Comparison of ENCODE assay signal across 10 mouse cellular contexts in the genomic region with DNA sequence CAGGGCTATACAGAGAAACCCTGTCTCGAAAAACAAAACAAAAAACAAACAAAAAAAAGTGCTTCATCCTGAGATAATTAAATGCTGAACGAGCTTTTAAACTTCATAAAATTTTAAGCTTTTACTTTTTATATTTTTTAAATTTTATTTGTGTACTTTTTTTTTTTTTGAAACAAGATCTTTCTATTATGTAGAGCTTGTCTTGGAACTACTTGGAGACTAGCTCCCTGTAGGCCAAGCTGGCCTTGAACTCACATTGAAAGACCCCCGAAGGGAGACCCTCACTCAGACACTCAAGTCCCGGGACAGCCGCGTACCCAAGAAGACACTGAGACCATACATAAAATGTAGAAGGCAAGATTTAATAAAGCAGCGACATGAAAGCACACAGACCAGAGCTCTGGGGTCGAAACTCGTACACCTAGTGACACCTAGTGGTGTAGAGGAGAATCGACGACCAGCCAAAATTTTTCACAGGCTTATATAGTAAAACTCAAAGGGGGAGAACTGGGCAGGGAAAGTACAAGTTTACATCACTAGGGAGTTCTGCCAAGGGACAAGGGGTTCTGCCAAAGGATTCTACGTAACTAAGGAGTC. TPM values are rescaled to one million over a fixed set of nuclear protein-coding genes. Genes with fewer than 3 reads are reported as not detected.
DNase-seq lines count a peak whose midpoint lies in the region; ATAC-seq and TF ChIP-seq lines count a peak whose summit lies in the region.
"Not testable (repeated sequence)": the region's sequence is repeated elsewhere in the genome, so short reads cannot be mapped to it uniquely, and the experiment has no call there.
"Had no signal": no experiment of that assay in that cellular context is flagged by ENCODE, and none has a peak within 500 bp of the region (broad histone marks: within the 10 kb centered on the region; RNA-seq: fewer than 3 reads in every experiment).

No protein-coding gene starts in this region.

- WGBS in hindbrain, embryonic 11.5 days: 25% methylated on average over 11 of the region's 12 CpGs
- WGBS in kidney, postnatal 0 days: 21% methylated on average over 11 of the region's 12 CpGs
- WGBS in liver, embryonic 13.5 days (ENCODE audit: insufficient replicate concordance): 18% methylated on average over 11 of the region's 12 CpGs

- not testable (repeated sequence) for H3K36me3 ChIP-seq in hindbrain, embryonic 11.5 days (ENCODE audit: control insufficient read depth, insufficient read depth, low read length); kidney, postnatal 0 days (ENCODE audit: insufficient read depth, low read length); liver, embryonic 13.5 days; splenic B cell, adult 2 months (ENCODE audit: control insufficient read depth, insufficient read depth, low read length, poor library complexity, severe bottlenecking)

- peak; percentile 45 for TF ChIP-seq CTCF in gastrocnemius, adult 2 months (IDR thresholded peaks at IDR 0.05)
- TF ChIP-seq CTCF in kidney, postnatal 0 days (IDR thresholded peaks at IDR 0.05; ENCODE audit: low read depth): peak; percentile 57

- not testable (repeated sequence) for H3K27ac ChIP-seq in gastrocnemius, adult 2 months; hindbrain, embryonic 11.5 days (ENCODE audit: low read depth, low read length); kidney, postnatal 0 days; liver, embryonic 13.5 days

- not testable (repeated sequence) for H3K4me2 ChIP-seq in hindbrain, embryonic 11.5 days (replicated peaks; ENCODE audit: low read depth, low read length); kidney, postnatal 0 days (ENCODE audit: low read length); liver, embryonic 13.5 days

- ATAC-seq in hindbrain, embryonic 11.5 days (ENCODE audit: low FRiP score); kidney, postnatal 0 days (replicated peaks; ENCODE audit: low FRiP score, low read depth); liver, embryonic 13.5 days (ENCODE audit: low read depth): not testable (repeated sequence)

- not testable (repeated sequence) for H3K4me3 ChIP-seq in gastrocnemius, adult 2 months; hindbrain, embryonic 11.5 days (ENCODE audit: low read depth, low read length); kidney, postnatal 0 days (replicated peaks; ENCODE audit: low read depth, low read length); liver, embryonic 13.5 days (replicated peaks)

- H3K9ac ChIP-seq in hindbrain, embryonic 11.5 days (ENCODE audit: low read depth, low read length); kidney, postnatal 0 days (ENCODE audit: low read depth, low read length); liver, embryonic 13.5 days: not testable (repeated sequence)

- intact Hi-C loops in gastrocnemius, adult 2 months (cut with DNase I): not testable (repeated sequence)

- peak; percentile 24 for DNase-seq in CD4-positive helper T cell, adult 2 months (ENCODE audit: low read depth, low spot score)
- DNase-seq in adrenal gland, postnatal 10 days: peak; percentile 35
- not testable (repeated sequence) for DNase-seq in gastrocnemius, adult 2 months; kidney, postnatal 0 days (ENCODE audit: low spot score)
- peak; percentile 14 for DNase-seq in hindbrain, embryonic 11.5 days (ENCODE audit: low spot score)
- DNase-seq in liver, embryonic 13.5 days: peak; percentile 24
- DNase-seq in lung, postnatal 25 days (ENCODE audit: low spot score): peak; percentile 35
- DNase-seq in splenic B cell, adult 2 months (ENCODE audit: low read depth, low spot score): peak; percentile 60

- not testable (repeated sequence) for H3K27me3 ChIP-seq in hindbrain, embryonic 11.5 days (ENCODE audit: control insufficient read depth, insufficient read depth, low read length); kidney, postnatal 0 days (ENCODE audit: insufficient read depth, low read length); liver, embryonic 13.5 days; splenic B cell, adult 2 months (ENCODE audit: control insufficient read depth, insufficient read depth, low read length, poor library complexity, severe bottlenecking)

- not testable (repeated sequence) for H3K9me3 ChIP-seq in hindbrain, embryonic 11.5 days (ENCODE audit: control insufficient read depth, low read length); kidney, postnatal 0 days (replicated peaks; ENCODE audit: low read length); liver, embryonic 13.5 days (replicated peaks)

- H3K4me1 ChIP-seq in hindbrain, embryonic 11.5 days (replicated peaks; ENCODE audit: control insufficient read depth, insufficient read depth, low read length); kidney, postnatal 0 days (replicated peaks; ENCODE audit: insufficient read depth, low read length): not testable (repeated sequence)
- H3K4me1 ChIP-seq in liver, embryonic 13.5 days (replicated peaks): peaks cover 10% of the 10 kb centered on the region; the same call in 1 of the 2 replicates

RNA-seq across cellular contexts. Expression of gene Tmem119, which starts 11.6 kb away (rescaled TPM):
- total RNA-seq in adrenal gland, postnatal 10 days (2021): 10 to 100 TPM; 14.0 to 18.0 TPM
- 1 to 10 TPM in 1 of 2 experiments, under 1 TPM in 1; 0.46 to 2.4 TPM for total RNA-seq in gastrocnemius, adult 2 months (2021)
- polyA plus RNA-seq in hindbrain, embryonic 11.5 days (2014; fragmentation: Nextera tagmentation; extraction: Ambion mirVana): 18.8 and 21.3 TPM in 2 replicates
- polyA plus RNA-seq in kidney, postnatal 0 days (2015; fragmentation: Nextera tagmentation; extraction: Ambion mirVana): 37.3 and 40.4 TPM in 2 replicates
- polyA plus RNA-seq in liver, embryonic 13.5 days (2015; fragmentation: Nextera tagmentation; extraction: Ambion mirVana): 3.8 TPM in 2 replicates
- polyA plus RNA-seq: activated CD4-positive, CD25-positive, alpha-beta regulatory T cell, adult 4 months; CD4-positive, CD25-positive, alpha-beta regulatory T cell, adult 4 months had no signal

RNA-seq across cellular contexts. Expression of gene Selplg, which starts 20.5 kb away (rescaled TPM):
- total RNA-seq in adrenal gland, postnatal 10 days (2021): 1 to 10 TPM; 6.6 to 6.9 TPM
- 1 to 10 TPM in 1 of 2 experiments, under 1 TPM in 1; 0.89 to 1.3 TPM for total RNA-seq in gastrocnemius, adult 2 months (2021)
- polyA plus RNA-seq in hindbrain, embryonic 11.5 days (2014; fragmentation: Nextera tagmentation; extraction: Ambion mirVana): 0.96 and 1.0 TPM in 2 replicates
- 2.1 and 2.4 TPM in 2 replicates for polyA plus RNA-seq in kidney, postnatal 0 days (2015; fragmentation: Nextera tagmentation; extraction: Ambion mirVana)
- polyA plus RNA-seq in liver, embryonic 13.5 days (2015; fragmentation: Nextera tagmentation; extraction: Ambion mirVana): 10.1 and 11.6 TPM in 2 replicates

RNA-seq across cellular contexts. Expression of gene Iscu, which starts 39.4 kb away (rescaled TPM):
- total RNA-seq in adrenal gland, postnatal 10 days (2021): 100 to 1,000 TPM; 344 to 362 TPM
- total RNA-seq in gastrocnemius, adult 2 months (2021): 100 to 1,000 TPM; 142 to 160 TPM
- 108 TPM in 2 replicates for polyA plus RNA-seq in hindbrain, embryonic 11.5 days (2014; fragmentation: Nextera tagmentation; extraction: Ambion mirVana)
- polyA plus RNA-seq in kidney, postnatal 0 days (2015; fragmentation: Nextera tagmentation; extraction: Ambion mirVana): 187 and 202 TPM in 2 replicates
- 104 and 106 TPM in 2 replicates for polyA plus RNA-seq in liver, embryonic 13.5 days (2015; fragmentation: Nextera tagmentation; extraction: Ambion mirVana)

RNA-seq across cellular contexts. Expression of gene Sart3, which starts 39.6 kb away (rescaled TPM):
- total RNA-seq in adrenal gland, postnatal 10 days (2021): 10 to 100 TPM; 26.3 to 31.3 TPM
- total RNA-seq in gastrocnemius, adult 2 months (2021): 1 to 10 TPM; 8.0 to 9.2 TPM
- 45.1 and 51.1 TPM in 2 replicates for polyA plus RNA-seq in hindbrain, embryonic 11.5 days (2014; fragmentation: Nextera tagmentation; extraction: Ambion mirVana)
- polyA plus RNA-seq in kidney, postnatal 0 days (2015; fragmentation: Nextera tagmentation; extraction: Ambion mirVana): 27.2 and 27.7 TPM in 2 replicates
- polyA plus RNA-seq in liver, embryonic 13.5 days (2015; fragmentation: Nextera tagmentation; extraction: Ambion mirVana): 21.2 and 24.2 TPM in 2 replicates
